Mouse (Mus musculus) hindbrain, embryonic 12.5 days (tissue): ENCODE data around the gene Wbp1l. TPM values are rescaled to one million over a fixed set of nuclear protein-coding genes. Genes with fewer than 3 reads are reported as not detected.
A peak's percentile ranks its signal among the peaks of the same experiment; 100 is the strongest.

Source experiments
- ATAC-seq: fragments of 200-750 bp; cut with Nextera tagmentation; 2 replicates; pipeline ENCODE4 v1.8.0; 2017; ENCODE audit warnings: moderate TSS enrichment; ENCODE audit not compliant: low FRiP score
- H3K27ac ChIP-seq: fragments of 300-500 bp; sonication (generic); 2 replicates; pipeline ENCODE4 v1.5.1; 2016; ENCODE audit warnings: mild to moderate bottlenecking
- H3K27me3 ChIP-seq: fragments of 300-500 bp; sonication (generic); 2 replicates; pipeline ENCODE4 v1.6.1; 2016; ENCODE audit warnings: mild to moderate bottlenecking
- H3K36me3 ChIP-seq: fragments of 300-500 bp; sonication (generic); 2 replicates; pipeline ENCODE4 v1.6.1; 2016; ENCODE audit warnings: mild to moderate bottlenecking
- H3K4me1 ChIP-seq: fragments of 300-500 bp; sonication (generic); 2 replicates; pipeline ENCODE4 v1.6.1; 2016
- H3K4me2 ChIP-seq: fragments of 300-500 bp; sonication (generic); replicated peaks from 2 replicates; pipeline ENCODE4 v1.6.1; 2016; ENCODE audit warnings: mild to moderate bottlenecking
- H3K4me3 ChIP-seq: fragments of 300-500 bp; sonication (generic); 2 replicates; pipeline ENCODE4 v1.5.1; 2016; ENCODE audit warnings: mild to moderate bottlenecking
- H3K9ac ChIP-seq: fragments of 300-500 bp; sonication (generic); 2 replicates; pipeline ENCODE4 v1.6.1; 2016; ENCODE audit warnings: mild to moderate bottlenecking, moderate library complexity
- H3K9me3 ChIP-seq: fragments of 300-500 bp; sonication (generic); replicated peaks from 2 replicates; pipeline ENCODE4 v1.6.1; 2016; ENCODE audit warnings: mild to moderate bottlenecking
- WGBS: fragments of 180-500 bp; shearing (Covaris S2); methylation state at CpG from one replicate; pipeline ENCODE4 v1.1.7; 2016; 5-methylcytosine and 5-hydroxymethylcytosine counted together
- polyA plus RNA-seq: library from polyadenylated mRNA; unstranded; fragments of >200 nt; fragmentation: Nextera tagmentation; extraction: Ambion mirVana; gene quantifications from 2 replicates; pipeline ENCODE4 v1.2.1, GENCODE M21; 2016

Gene Wbp1l
- polyA plus RNA-seq, 1 experiment from 2014 or later = 54.6 TPM

DNA sequence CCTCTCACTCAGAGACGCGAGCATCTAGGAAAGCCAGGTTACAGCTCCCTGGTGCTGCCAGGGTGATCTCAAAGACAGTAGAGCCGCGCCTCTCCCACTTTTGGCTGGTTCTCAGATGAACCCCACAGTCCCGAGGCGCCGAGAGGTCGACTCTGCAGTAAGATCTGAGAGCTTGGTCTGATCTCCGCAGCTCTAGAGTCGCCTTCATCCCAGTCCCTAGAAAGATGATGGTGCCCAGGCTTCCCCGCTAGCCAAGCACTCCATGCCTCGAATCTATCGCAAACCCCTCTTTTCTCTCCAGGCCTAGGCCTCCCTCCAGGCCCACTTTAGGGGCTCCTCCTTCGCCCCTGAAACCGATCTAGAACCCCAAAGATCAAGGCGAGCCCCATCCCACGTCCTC is 26.3 kb upstream of the Wbp1l start:
- peaks cover 15% of the 10 kb centered on the region for H3K4me1 ChIP-seq
- no peaks in the 10 kb centered on the region for H3K36me3 ChIP-seq
- H3K4me3 ChIP-seq = peak overlapping the region; percentile 78
- H3K27me3 ChIP-seq = no peaks in the 10 kb centered on the region
- H3K9ac ChIP-seq = peak overlapping the region; percentile 82
- peak; percentile 63 for ATAC-seq
- H3K27ac ChIP-seq = peak overlapping the region; percentile 86
- H3K4me2 ChIP-seq = peak overlapping the region; percentile 69
- H3K9me3 ChIP-seq = no peaks in the 10 kb centered on the region
- WGBS = 0% methylated on average over 17 of the region's 17 CpGs

DNA sequence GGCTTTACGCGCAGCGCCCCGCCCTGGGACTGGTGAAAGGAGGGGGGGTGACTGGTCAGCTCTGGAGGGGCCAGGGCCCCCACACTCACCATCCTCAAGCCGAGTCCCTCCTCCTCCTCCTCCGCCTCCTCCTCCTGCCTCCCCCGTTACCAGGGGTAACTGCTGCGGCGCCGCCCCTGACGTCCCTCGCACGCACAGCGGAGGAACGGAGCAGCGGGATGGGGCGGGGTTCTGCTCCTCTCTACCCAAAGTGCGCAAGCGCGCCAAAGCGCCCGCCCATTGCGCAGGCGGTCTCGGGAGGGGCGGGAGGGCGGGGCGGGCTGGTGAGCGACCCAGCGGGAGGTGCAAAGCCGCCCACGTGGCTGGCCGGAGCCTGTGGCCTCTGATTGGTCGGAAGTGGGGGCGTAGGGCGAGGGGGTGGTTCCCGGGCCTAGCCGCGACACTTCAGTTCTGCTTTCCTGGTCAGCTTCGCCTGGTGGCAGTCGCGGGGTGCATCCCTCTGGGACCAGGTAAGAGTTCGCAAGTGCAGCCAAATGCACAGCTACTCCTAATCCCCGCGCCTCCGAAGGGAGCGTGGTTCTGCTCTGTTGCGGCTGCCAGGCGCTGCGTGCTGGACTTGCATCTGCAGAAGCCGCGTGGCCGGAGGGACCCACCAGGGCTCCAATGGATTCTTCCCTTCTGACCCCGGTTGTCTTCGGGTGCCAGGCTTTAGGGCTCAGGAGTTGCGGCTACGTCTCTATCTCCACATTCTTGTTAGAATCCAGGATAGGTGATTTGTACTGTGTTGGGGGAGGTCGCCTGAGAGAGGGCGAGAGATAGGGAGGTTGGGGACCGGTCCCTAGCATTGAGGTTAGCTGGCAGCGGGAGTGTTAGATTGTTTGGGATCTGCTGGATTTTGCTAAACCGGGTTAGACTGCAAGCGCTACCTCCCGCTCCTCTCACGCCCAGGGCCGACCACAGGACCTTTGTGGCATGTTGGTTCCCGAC is 25.6 kb upstream of the Wbp1l start, which contains the start of the genes Arl3 and Sfxn2:
Arl3 (minus strand) TSS at position 248 of the 987 bp plus-strand sequence.
Sfxn2 (plus strand) TSS at position 415 of the 987 bp plus-strand sequence.
- under 1% methylated on average over 64 of the region's 67 CpGs for WGBS

DNA sequence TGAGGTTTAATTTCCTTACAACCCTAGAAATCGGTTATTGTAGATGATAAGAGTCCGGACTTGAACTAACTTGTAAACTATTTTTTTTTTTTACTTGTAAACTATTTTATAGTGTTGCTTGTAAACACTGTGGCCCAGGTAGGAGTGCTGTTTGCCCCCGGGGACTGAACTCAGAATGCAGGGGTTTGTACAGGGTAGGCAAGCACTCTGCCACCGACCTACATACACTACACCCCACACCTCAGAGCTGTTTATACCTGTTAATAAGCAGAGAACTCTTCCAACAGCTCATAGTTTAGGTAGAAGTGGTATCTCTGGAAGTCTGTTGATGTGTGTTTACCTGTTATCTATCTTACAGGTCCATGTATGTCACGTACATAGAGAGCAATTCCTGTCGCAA is 24.9 kb upstream of the Wbp1l start:
- ATAC-seq = no peak

More for the DNA sequence above, 25.6 kb upstream of the Wbp1l start, which contains the start of the genes Arl3 and Sfxn2:
- H3K27me3 ChIP-seq = no peaks in the 10 kb centered on the region
- H3K4me3 ChIP-seq = peak within 1 kb of the TSS; percentile 78
- peaks cover 15% of the 10 kb centered on the region for H3K4me1 ChIP-seq
- H3K27ac ChIP-seq = peak within 1 kb of the TSS; percentile 86
- H3K9ac ChIP-seq = peak within 1 kb of the TSS; percentile 82
- H3K9me3 ChIP-seq = no peaks in the 10 kb centered on the region
- ATAC-seq = peak; percentile 97
- H3K4me2 ChIP-seq = peak within 1 kb of the TSS; percentile 69
- H3K36me3 ChIP-seq = no peaks in the 10 kb centered on the region

DNA sequence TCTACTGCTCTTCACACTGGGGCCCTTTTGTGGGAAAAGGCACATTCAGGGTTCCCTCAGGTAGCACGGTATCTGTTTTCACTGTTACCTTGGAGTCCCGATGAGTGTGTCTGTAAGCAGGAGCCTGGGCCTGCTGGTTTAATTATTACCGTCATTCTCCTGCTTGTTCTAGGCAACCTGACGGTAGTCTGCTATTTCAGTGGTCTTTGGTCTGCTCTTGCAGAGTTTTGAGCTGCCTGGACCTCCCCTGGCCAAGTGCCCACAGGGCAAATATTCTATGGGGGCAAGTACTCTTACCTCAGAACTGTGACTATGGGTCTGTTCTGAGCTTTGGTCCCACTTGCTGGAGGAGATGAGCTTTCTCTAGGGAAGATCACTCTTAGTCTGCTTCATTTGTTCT is 23.7 kb upstream of the Wbp1l start:
- H3K9ac ChIP-seq = no peak overlapping the region
- 50% methylated on average over 4 of the region's 4 CpGs for WGBS
- ATAC-seq = no peak
- no peaks in the 10 kb centered on the region for H3K36me3 ChIP-seq
- no peak overlapping the region for H3K27ac ChIP-seq
- H3K4me3 ChIP-seq = no peak overlapping the region
- no peaks in the 10 kb centered on the region for H3K9me3 ChIP-seq
- no peak overlapping the region for H3K4me2 ChIP-seq
- H3K27me3 ChIP-seq = no peaks in the 10 kb centered on the region
- peaks cover 15% of the 10 kb centered on the region for H3K4me1 ChIP-seq

More for the DNA sequence above, 24.9 kb upstream of the Wbp1l start:
- H3K27ac ChIP-seq = no peak overlapping the region
- peak overlapping the region; percentile 69 for H3K4me2 ChIP-seq
- H3K4me1 ChIP-seq = peaks cover 15% of the 10 kb centered on the region
- H3K9ac ChIP-seq = peak overlapping the region; percentile 69
- no peaks in the 10 kb centered on the region for H3K27me3 ChIP-seq
- H3K9me3 ChIP-seq = no peaks in the 10 kb centered on the region
- H3K4me3 ChIP-seq = peak overlapping the region; percentile 78
- WGBS = 60% methylated on average over 6 of the region's 6 CpGs
- H3K36me3 ChIP-seq = no peaks in the 10 kb centered on the region

DNA sequence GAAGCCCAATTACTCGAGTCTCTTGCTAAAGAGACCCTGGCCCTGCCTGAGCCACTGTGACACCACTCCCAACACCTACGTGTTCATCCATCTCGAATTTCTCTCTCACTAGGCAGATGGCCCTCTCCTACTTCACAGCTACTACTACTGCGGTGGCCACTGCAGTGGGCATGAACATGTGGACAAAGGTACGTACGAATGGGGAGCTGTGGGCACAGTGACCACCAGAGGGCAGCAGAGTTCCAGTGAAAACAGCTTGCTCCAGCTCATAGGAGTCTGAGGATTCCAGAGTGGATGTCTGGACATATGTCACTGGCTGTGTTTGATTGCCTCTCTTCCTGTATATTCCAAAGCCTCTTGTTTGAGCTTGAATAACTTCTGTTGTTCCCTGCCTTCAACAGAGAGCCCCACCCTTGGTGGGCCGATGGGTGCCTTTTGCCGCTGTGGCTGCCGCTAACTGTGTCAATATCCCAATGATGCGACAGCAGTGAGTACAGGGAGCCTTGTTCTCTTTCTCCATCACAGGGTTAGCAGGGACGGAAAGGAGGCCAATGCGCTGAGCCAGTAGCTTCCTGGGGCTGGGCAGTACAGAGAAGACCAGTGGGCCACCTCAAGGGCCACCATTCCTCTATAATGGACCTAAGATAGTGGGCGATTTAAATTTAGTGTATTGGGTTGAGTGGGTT is 10.9 kb upstream of the Wbp1l start:
- peak; percentile 81 for ATAC-seq
- Histone ChIP-seq H3K27me3 (no peaks in the 10 kb centered on the region), H3K36me3 (peaks cover 23% of the 10 kb centered on the region), H3K4me3 (no peak overlapping the region), H3K4me1 (no peaks in the 10 kb centered on the region), H3K9ac (no peak overlapping the region), H3K4me2 (no peak overlapping the region), H3K9me3 (no peaks in the 10 kb centered on the region), H3K27ac (no peak overlapping the region)
- 53% methylated on average over 13 of the region's 13 CpGs for WGBS

DNA sequence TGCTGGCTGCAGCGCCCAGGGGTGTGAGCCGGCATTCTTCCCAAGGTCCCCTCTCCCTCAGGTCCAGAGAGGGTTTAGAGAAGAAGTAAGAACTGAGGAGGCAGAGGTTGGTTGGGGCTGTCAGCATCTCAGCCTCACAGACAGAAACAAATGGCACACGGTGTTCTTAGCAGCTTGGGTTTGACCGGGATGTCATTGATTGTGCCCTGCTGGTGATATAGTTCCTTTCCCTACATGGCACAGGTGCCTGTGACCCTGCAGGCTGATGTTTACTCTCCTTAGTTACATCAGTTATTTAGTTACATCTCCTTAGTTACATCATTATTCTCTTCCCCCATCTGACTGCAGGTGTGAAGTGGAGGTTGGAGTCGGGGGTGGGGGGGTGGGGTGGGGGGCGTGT is 7.3 kb upstream of the Wbp1l start:
- ATAC-seq = no peak
- Histone ChIP-seq H3K36me3 (peaks cover 34% of the 10 kb centered on the region), H3K27me3 (no peaks in the 10 kb centered on the region), H3K9me3 (no peaks in the 10 kb centered on the region), H3K27ac (no peak overlapping the region), H3K4me3 (no peak overlapping the region), H3K4me1 (no peaks in the 10 kb centered on the region), H3K9ac (no peak overlapping the region), H3K4me2 (no peak overlapping the region)
- WGBS = 90% methylated on average over 6 of the region's 6 CpGs

DNA sequence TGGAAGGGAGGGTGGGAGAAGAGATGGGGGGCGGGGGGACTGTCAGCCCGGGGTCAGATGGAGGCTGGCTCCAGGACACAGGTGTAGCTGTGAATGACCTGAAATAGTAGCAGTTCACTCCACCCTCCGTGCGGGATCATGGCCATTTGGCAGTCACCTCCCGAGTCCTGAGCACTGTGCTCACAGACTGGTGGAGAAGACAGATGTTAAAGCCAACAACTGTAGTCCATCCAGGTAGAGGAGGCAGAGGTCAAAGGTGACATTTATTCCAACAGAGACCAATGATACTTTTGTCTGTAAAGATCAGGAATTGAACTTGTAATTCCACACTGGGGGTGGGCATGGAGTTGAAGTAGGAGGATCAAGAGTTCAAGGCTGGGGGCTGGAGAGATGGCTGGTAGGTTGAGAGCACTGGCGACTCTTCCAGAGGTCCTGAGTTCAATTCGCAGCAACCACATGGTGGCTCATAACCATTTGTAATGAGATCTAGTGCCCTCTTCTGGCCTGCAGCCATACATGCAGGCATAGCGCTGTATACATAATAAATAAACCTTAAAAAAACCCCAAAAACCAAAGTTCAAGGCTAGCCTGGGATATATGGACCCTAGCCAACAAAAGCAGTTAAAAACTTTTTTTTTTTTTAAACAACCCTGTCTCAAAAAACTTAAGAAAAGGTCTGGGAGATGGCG is 6.0 kb upstream of the Wbp1l start:
- no peak overlapping the region for H3K27ac ChIP-seq
- no peak overlapping the region for H3K9ac ChIP-seq
- H3K4me1 ChIP-seq = no peaks in the 10 kb centered on the region
- peaks cover 34% of the 10 kb centered on the region for H3K36me3 ChIP-seq
- no peak overlapping the region for H3K4me3 ChIP-seq
- no peaks in the 10 kb centered on the region for H3K27me3 ChIP-seq
- H3K4me2 ChIP-seq = no peak overlapping the region
- ATAC-seq = no peak
- 92% methylated on average over 9 of the region's 9 CpGs for WGBS
- H3K9me3 ChIP-seq = no peaks in the 10 kb centered on the region

DNA sequence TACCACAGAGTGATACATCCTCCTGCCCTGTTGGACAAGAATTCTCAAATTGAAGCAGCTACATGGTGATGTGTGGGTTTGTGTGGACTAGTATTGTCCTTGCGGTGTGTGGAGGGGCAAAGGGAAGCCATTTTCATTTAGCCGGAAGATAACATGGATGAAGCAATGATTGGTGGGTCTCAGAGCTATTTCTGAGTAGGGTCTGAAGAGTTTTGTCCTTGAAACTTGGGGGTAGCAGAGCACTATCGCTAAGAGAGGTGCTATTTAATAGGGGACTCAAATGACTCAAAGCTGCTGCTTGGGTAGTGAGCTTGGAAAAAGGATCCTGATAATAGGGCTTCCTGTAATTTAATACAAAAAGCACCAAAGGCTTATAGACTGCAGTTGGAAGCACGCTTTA is 697 bp upstream of the Wbp1l start:
- Histone ChIP-seq H3K36me3 (peaks cover 18% of the 10 kb centered on the region; the same call in 1 of the 2 replicates), H3K27me3 (no peaks in the 10 kb centered on the region), H3K4me3 (no peak overlapping the region), H3K4me2 (peak overlapping the region; percentile 97), H3K27ac (no peak overlapping the region), H3K9ac (no peak overlapping the region), H3K9me3 (no peaks in the 10 kb centered on the region), H3K4me1 (peaks cover 20% of the 10 kb centered on the region)
- WGBS = 82% methylated on average over 4 of the region's 4 CpGs
- ATAC-seq = peak; percentile 5; the same call in 1 of the 2 replicates

DNA sequence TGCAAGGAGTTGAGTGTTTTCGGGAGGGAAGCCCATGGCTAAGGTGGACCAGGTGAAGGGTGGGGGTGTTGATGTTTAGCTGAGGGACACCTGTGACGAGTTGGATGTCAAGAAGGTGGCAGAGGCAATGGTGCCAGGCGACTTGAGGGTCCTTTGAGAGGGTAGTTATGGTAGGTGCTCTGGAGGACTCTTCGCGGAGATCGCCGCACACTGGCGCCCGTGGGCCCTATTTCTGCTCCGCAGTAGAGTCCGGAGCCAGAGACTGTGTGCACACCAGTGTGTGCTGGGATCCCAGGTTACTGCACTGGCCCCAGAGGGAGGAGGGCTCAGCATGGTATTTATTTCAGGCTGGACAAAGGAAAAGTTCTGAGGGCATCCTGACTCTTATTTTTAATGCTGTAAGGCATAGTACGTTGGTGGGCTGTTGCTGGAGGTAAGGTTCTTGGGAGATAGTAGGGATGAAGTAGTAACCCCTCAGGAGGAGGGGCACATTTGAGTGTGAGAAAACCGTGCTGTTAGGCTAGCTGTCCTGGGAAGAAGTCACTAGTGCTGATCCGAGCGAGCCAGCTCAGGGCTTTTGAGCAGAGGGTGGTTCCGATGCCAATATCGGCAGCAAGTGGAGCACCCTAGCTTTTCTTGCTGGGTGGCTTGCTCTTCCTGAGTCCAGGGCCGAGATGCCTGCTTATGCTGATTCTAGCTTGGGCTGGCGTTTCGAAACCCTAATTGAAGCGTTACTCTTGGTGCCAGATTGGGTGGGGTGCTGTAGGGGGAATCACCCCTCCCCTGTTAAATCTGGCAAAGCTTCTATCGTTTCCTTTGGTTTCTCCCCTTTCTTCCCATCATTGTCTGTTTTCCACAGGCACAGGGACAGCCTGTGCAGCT is 732 bp downstream of the Wbp1l start:
- Histone ChIP-seq H3K4me1 (peaks cover 20% of the 10 kb centered on the region), H3K36me3 (peaks cover 13% of the 10 kb centered on the region; the same call in 1 of the 2 replicates), H3K27ac (peak overlapping the region; percentile 60), H3K9ac (peak overlapping the region; percentile 87), H3K9me3 (no peaks in the 10 kb centered on the region), H3K27me3 (no peaks in the 10 kb centered on the region), H3K4me2 (peak overlapping the region; percentile 97), H3K4me3 (peak overlapping the region; percentile 94)
- ATAC-seq = peak; percentile 23
- WGBS = 24% methylated on average over 22 of the region's 22 CpGs

DNA sequence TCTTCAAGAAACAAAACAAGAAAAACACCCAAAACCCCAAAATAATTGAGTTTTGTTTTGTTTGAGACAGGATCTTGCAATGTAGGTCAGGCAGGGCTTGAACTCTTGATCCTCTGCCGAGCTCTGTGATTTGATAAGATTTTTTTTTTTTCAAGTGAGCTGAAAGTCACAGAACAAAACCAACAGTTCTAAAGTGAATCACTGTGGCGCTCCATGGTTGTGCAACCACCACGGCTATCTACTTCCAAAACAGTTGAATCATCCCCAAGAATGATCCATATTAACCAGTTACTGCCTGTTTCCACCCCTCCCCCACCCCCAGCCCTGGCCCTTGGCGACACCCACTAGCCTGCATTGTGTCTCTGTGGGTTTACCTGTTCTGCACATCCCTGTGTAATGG is 1.5 kb downstream of the Wbp1l start:
- Histone ChIP-seq H3K36me3 (peaks cover 11% of the 10 kb centered on the region; the same call in 1 of the 2 replicates), H3K27ac (no peak overlapping the region), H3K4me3 (peak overlapping the region; percentile 94; the same call in 1 of the 2 replicates), H3K27me3 (no peaks in the 10 kb centered on the region), H3K9me3 (no peaks in the 10 kb centered on the region), H3K9ac (no peak overlapping the region), H3K4me2 (peak overlapping the region; percentile 97), H3K4me1 (peaks cover 20% of the 10 kb centered on the region)
- ATAC-seq = no peak
- WGBS = 84% methylated on average over 4 of the region's 4 CpGs

DNA sequence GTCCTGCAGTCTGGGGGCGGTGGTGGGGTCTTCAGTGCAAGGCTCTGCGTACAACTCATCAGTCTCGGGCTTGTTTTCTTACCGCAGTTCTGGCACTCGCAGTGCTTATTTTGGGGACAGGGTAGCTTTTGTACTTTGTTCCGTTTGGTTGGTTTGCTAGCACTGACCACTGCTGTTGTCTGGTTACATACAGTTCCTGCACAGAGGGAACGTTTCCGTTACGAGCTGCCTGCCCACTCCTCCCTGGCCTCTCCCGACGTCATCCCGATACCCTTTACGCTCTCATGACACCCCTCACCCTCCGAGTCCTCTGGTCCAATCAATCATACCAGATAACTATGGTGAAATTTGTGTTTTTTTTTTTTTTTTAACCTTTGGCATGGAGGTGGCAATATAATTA is 2.6 kb downstream of the Wbp1l start:
- Histone ChIP-seq H3K27ac (no peak overlapping the region), H3K9ac (no peak overlapping the region), H3K4me2 (no peak overlapping the region), H3K4me1 (peaks cover 20% of the 10 kb centered on the region), H3K27me3 (no peaks in the 10 kb centered on the region), H3K36me3 (peaks cover 12% of the 10 kb centered on the region), H3K4me3 (no peak overlapping the region), H3K9me3 (no peaks in the 10 kb centered on the region)
- ATAC-seq = no peak
- WGBS = 89% methylated on average over 14 of the region's 14 CpGs
